Mouse (Mus musculus): ENCODE measurements around the gene Rcc1.

Gene Rcc1

DNA sequence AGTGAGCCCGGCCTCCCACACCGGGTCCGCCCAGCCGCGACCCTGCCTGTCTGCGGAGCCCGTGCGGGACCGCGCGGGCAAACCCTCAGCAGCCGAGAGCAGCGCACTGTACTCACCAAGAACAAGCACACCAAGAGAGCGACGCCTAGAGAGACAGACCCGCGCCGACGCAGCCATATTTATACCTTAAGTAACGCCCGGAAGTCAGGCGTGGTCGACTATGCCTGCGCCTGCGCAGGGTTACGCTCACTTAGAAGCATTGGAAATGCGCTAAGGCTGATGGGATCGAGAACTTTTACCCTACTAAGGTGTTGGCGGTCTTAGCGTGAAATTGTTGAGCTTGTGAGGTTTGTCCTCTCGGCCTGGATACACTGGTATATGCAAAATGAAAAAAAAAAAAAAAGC is at the start of gene Rcc1:
TSS of gene Rcc1 (minus strand) at position 125 of the 405 bp plus-strand sequence.
- DNase-seq (ENCODE audit: low read depth): peak; percentile 93

DNA sequence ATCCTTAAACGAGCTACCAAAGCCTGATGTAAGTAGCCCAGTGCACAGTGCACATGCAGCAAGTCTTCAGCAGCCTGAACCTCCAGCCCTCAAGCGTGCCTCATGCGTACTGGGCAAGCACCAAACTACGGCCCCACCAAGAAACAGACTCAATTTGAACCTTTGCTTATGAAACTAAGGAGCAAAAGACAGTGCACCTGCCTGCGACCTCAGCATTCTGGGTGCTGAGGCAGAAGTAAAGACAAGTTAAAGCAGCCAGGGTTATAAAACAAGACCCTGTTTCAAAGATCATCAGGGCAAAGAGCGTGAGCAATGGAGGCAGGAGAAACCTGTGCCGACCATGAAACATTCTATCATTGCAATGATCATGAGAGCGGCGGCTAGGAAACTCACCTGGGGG is 47.6 kb upstream of the Rcc1 start:
- DNase-seq (ENCODE audit: low read depth): no peak

DNA sequence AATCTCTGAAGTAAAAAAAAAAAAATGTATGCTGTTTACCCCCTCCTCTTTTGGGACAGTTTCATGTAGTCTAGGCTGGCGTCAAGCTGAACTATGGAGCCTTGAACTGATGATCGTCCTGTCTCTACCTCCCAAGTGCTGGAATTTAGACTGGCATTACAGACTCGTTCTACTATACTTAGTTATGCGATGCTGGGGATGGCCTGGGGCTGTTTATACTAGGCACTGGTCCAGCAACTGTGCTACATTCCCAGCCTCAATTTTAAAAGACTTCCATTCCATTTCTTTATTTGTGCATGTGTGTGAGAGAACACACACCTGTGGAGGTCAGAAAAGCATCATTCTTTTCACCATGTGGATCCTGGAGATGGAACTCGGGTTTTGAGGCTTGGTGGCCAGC is 45.5 kb upstream of the Rcc1 start:
- DNase-seq (ENCODE audit: low read depth): no peak

DNA sequence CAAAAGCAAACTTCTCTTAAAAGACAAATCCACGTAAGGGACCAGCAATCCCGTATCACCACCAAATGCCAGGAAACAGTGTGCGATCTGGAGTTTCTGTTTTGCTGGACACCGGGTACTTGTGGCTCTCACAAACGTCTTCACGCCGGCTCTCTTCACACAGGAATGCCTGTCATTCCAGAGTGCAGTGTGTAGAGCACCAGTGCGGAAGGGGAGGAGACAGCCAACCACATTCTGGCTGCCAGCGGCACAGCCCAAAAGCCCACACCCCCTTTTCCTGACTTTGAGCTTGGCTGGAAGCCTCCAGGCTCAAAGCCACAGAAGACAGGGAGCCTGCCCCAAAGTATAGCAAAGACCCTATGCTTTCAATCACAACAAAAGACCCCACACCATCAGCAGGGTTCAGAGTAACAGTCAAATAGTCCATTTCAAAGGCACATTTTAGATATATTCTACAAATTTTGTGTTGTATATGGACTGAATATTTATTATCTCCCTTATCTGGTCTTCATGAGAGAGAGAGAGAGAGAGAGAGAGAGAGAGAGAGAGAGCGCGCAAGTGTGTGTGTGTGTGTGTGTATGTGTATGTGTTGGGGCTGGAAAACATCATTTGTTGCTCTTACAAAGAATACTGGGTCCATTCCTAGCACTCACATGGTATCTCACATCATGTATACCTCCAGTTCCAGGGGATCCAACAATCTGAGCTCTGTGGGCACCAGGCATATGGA is 44.8 kb upstream of the Rcc1 start:
- DNase-seq (ENCODE audit: low read depth): peak; percentile 62

DNA sequence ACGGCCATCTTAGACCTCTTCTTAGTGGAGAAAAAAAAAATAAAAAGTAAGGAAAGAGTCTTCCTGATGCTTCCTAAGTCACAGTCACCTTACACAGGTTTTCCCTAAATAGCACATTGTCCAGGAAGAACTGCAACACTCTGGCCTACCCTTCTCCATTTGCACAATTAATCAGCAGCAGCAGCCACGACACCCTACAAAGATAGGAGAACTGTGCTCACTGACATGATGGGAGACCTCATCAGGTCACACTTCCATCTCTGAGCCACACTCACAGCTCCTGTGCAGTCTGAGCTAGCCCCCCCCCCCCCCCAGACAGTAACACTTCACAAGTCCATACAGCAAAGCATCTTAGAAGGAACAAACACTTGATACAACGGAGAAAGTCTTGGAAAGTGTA is 43.7 kb upstream of the Rcc1 start:
- no peak for DNase-seq (ENCODE audit: low read depth)

DNA sequence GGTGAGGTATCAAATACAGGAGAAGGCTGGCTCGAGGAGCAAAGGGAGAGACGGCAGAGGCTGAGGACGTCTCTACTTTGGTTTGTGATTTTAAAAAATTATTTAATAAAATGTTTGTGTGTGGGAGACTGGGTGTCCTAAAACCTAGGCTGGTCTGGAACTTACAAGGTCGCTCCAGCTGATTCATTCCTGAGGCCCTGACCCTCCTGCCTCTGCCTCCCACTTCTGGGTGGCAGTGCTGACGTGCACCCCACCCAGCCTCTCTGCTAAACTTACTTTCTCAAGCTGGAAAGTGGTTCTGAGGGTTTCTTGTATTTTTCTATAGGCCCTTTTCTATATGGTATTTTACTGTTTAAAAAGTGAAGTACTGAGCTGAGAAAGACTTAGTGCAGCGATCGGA is 42.8 kb upstream of the Rcc1 start:
- no peak for DNase-seq (ENCODE audit: low read depth)

DNA sequence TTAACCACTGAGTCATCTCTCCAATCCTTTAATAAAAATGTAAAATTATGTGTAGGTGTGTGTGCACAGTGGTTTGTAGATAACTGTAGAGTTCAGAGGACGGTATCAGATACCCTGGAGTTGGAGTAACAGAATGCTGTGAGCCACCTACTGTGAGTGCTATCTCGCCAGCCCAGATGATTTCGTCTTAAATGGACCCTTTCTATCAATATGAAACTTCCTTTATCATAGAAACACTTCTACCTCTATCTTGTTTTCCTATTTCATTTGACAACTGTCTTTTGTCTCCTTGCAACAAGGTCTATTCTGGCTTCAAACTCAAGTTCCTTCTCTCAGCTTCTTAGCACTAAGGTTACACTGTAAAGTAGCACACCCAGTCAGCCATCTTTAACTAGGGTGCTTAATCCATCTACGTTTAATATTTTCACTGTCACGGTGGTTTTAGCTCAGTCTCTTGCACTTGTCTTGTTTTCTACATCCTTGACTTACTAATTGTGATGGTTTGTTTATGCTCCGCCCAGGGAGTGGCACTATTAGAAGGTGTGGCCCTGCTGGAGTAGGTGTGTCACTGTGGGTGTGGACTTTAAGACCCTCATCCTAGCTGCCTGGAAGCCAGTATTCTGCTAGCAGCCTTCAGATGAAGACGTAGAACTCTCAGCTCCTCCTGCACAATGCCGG is 37.8 kb upstream of the Rcc1 start:
- peak; percentile 90 for DNase-seq (ENCODE audit: low read depth)

DNA sequence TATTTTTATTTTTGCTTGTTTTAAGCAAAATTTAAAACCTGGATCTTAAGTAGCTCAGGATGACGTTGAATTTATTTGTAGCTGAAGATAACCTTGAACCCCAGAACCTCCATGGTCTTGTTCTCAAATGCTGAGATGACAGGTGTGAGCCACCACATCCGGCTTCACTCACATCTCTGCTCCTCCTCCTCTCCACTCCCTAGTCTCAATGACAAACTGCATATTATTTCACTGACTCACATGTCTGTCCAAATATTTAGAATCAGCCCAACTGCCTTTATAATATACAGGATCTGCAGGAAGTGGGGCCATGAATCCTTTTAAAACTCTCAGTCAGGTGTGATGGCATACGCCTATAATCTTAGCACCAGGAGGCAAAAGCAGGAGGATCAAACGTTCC is 35.9 kb upstream of the Rcc1 start:
- DNase-seq (ENCODE audit: low read depth): no peak

DNA sequence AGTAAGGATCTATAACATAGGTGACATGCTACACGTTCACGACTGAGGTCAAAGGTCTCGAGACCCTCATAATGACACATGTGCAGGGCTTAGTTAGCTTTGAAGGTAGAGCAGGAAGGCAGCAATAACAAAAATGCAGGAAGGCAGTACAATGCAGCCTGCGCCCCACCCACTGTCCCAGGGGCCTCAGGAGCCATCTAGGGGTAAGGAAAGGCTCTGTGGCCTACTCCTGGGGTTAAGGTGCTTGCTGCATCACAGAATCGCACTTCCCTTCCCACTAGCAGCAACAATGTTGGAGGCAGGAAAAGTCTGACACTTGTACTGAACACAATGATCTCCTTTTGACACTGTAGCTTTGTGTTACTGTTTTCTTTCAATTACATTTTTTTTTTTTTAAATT is 34.2 kb upstream of the Rcc1 start:
- DNase-seq (ENCODE audit: low read depth): no peak

DNA sequence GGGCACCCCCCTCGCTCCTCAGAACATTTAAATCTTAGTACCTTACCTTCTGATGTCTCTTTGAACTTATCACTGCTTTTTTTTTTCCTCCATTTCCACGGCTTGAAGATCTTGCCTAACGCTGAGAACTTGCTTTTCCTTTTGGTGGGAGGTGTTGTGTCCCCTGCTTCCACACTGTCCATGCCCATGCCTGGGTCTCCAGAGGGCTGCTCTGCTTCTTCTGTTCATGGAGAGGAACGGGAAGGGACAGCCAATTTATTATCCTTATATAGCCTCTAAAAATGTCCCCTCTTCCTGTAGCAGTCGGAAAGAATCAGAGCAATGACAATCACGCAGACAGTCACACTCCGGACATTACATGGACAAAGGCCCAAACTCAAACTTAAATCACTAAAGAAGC is 33.4 kb upstream of the Rcc1 start:
- DNase-seq (ENCODE audit: low read depth): no peak

DNA sequence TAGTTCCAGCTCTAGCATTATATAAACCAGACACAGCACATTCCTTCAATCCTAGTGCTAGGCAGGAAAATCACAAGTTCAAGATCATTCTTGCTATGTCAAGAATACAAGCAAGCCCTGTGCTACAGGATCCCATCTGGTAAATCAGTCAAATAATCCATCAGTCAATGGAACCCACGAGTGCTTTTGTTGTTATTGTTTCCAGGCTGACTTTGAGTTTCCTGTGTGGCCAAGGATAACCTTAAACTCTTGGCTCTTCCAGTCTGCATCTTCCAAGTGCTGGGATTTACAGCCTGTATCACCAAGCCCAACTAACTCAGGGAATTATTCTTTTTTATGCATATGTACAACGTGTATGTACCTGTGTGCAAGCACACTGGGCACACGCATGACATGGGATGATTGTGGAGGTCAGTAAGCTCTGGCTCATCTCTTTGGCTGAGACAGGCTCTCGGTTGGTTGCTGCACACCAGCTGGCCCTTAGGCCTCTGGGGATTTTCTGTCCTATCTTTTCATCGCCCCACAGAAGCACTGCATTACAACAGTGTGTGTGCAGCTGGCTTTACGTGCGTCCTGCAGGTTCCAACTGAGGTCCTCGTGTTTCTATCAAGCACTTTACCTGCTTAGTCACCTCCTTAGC is 32.5 kb upstream of the Rcc1 start:
- DNase-seq (ENCODE audit: low read depth): no peak

DNA sequence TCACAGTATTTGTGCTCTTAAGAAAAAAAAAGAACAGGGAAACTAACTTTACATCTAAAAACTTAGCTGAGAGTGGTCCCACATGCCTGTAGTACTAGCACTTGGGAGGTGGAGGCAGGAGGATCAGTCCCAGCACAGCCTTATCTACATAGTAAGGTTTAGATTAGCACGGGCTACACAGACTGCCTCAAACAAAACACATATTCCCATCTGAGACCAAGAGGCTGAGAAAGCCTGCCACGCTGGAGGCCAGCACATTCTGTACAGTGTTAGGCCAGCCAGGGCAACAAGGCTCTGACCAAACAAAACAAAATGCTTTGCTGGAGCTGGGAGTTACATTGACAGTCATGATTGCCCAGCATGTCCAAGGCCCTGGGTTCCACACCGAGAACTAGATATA is 30.1 kb upstream of the Rcc1 start:
- no peak for DNase-seq (ENCODE audit: low read depth)

DNA sequence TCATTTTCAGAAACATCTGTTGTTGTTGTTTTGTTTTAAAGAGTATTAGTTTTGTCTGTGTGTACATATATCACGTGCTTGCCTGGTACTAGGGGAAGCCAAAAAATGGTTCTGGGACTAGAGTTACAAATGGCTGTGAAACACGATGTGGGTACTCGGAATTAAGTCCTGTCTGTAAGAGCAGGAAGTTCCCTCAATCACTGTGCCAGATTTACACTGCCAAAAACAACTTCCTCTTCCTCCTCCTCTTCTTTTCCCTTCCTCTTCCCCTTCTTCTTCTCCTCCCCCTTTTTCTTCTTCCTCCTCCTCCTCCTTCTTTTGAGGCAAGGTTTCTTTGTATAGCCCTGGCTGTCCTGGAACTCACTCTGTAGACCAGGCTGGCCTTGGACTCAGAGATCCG is 28.9 kb upstream of the Rcc1 start:
- no peak for DNase-seq (ENCODE audit: low read depth)

DNA sequence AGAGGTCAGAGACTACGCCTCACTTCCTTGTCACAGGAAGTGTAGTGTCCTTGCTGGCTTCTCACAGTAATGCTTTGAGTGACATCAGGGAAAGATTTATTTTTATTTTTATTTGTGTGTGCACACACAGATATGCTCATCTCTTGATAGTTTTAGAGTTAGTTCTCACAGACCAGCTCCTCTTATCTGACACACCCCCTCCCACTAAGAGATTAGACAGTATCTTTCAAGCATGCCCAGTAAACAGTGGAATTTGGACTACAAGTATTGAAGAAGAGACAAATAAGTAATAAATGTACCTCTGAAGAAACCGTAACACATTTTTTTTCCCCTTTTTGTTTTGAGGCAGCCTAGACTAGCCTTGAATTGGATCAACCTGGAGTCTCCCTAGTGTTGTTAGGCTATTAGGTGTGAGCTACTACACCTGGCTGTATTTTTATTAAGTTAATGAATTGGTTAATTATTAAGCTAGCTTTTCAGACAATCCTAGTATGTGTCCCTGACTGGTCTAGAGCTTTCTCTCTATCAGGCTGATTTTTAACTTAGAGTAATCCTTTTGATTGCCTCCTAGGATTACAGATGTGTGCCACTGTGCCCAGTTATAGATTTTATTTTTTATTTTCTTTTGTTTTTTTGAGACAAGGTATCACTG is 27.7 kb upstream of the Rcc1 start:
- DNase-seq (ENCODE audit: low read depth): no peak

DNA sequence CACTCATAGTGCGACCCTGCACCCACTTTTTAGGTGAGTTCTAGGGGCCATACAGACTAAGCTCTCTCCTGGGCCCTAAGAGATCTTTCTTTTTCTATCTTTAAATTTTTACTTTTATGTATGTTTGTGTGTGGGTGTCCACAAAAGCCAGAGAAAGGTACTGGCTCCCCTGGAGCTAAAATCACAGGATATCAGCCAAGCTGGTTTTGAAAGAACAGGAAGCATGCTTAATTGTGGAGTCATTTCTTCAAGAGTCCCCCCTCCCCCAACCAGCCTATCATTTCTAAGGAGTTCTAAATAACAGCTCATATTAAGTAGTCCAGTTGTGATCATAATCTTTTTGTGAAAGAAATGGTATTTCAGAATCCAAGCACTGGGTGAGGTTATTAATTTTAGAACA is 20.4 kb upstream of the Rcc1 start:
- no peak for DNase-seq (ENCODE audit: low read depth)

DNA sequence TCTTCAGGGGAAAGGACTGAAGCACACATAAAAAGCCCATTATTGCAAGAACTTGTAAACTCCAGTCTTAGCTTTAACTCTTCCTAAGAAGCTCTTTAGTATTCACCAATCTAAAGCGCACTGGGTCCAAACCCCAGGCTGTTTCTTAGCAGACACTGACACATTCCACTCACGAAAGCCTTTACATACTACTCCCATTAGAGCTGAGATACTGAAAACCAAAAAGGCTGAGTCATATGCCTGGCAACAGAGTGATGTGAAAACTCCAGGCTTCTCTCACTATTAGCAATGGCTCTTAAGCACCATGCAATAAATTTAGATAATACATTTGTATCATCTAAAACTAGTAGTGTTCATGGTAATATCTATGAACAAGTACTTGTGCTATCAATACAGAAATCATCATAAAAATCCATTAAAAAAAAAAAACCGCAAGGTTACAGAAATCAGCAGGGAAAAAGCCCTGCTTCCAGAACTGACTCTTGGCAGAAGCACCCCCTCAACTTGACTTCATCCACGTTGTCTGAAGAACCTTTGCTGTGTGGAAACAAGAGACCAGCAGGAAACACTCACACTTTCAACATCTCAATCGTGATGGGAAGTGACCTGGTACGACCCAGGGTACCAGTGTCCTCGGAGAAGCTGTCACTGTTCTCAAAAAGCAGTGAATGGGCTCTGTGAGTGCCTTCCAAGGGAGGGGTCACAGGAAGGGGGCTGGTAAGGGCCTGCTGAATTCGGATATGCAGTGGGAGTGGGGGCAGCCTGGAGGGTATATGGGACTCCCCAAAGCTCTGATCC is 16.7 kb upstream of the Rcc1 start:
- no peak for DNase-seq (ENCODE audit: low read depth)

DNA sequence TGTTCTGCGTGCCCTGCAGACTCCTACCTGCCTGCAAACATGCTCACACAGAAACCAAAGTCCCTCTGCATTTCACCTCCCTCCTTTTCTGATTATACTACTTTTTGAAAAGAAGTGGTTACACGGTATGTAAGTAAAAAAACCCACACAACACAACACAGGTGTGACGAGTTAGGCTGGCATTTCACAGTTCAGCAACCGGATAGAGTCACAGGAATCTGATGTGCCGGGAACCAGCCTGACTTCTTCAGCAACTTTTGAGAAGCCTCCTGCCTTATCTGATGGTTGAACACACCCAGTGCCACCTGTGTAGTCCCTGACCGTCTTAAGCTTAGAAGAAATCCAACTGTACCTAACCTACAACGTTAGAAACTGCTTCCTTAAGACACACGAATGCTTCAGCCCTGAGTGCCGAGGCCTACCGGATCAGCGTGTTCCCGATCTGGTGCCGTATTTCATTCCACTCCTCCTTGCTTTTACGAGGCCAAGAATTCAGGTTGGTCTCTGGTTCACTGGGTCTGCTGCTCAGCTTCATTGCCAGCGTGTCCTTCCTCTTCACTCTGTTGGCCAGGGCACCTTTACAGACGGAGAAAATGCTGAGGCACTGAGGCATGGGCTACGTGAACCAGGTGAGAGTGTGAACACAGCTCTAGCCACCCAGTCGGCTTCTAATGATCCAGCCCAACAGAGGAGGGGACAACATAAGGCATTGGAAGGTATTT is 14.2 kb upstream of the Rcc1 start:
- no peak for DNase-seq (ENCODE audit: low read depth)

DNA sequence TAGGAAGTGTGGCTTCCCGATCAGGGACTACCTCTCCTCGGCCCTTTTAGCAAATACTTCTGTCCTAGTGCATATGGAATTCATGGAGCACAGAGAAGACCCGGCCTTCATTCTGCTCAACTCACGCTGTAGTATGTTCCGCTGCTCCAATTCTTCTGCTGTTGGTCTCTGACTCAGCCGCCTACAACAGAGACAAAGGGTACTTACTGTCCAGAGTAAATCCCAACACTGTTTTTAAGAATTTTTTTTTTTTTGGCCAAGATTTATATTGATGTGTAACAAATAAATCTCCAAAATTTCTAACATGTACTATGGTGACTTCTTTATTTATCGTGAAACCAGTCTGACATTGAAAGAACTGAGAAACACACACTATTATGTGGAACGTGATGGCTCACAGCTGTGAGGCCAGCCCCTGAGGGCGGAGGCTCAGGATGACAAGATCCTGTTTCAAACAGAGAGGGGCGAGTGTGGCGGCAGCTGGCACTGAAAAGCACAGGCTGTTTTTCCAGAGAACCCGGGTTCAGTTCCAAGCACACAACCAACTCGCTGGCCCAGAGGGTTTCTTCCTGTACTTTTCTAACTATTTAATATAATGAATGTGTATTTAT is 12.2 kb upstream of the Rcc1 start:
- DNase-seq (ENCODE audit: low read depth): no peak

DNA sequence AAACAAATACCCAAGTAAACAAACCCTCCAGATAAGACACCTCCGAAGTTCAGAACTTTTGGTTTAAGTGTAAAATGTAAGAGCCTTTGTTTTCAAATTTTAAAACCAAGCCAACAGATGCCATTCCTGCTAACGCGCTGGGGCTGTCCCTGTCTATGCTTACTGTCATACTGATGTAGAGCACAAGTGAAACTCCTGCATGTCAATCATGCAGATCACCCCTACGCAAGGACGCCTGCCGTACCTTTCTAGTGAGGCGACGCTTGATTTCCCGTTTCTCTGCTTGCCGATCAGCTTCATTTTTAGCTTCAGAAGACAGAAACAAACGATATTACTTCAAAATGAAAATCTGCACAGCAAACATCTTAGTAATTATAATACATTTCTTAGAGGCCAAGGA is 10.1 kb upstream of the Rcc1 start:
- DNase-seq (ENCODE audit: low read depth): no peak

DNA sequence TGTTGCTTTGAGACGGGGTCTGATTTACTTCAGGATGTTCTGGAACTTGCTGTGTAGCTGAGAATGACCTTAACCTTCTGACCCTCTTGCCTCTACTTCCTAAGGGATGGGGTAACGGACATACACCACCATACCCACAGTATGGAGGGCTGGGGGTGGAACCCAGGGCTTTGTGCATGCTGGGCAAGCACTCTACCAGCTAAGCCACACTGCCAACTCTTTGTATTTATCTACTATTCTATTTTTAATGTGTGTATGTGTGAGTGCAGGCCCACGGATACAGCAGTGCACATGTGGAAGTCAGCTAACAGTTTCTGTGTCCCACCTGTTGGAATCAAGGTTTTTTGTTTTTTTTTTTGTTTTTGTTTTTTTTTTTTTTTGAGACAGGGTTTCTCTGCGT is 6.1 kb upstream of the Rcc1 start:
- DNase-seq (ENCODE audit: low read depth): no peak

DNA sequence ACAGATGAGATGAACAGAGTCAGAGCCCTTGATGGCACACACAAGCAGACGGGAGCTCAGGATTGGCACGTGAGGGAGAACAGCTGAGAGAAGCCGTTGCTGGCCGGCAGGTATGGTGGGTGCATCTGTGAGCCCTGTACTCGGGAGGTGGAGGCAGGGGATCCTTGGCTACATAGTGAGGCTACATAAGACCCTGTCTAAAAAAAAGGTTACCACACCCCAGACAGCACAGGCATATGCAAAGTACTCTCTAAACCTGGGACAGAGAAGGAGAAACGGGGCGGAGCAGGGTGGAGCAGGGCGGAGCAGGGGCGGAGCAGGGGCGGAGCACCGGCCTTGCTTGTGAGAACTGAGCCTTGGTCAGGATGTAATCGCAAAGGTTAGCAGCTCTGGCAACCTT is 2.8 kb upstream of the Rcc1 start:
- DNase-seq (ENCODE audit: low read depth): peak; percentile 83
